Mouse (Mus musculus) CH12.LX (cell line): ENCODE results near the gene Serpinb1c.

Experiments used
- CTCF ChIP-seq, 2 experiments: IDR thresholded peaks in 1 of 2; conservative IDR thresholded peaks in 1 of 2; 2 replicates each; pipeline ENCODE4 v1.5.1; 2011 to 2012; ENCODE audit warnings: low read depth in 2 of 2, low read length in 2 of 2, improper control_type of control experiment in 1 of 2, inconsistent platforms in 1 of 2, mild to moderate bottlenecking in 1 of 2, moderate library complexity in 1 of 2
- HCFC1 ChIP-seq: IDR thresholded peaks from 2 replicates; pipeline ENCODE4 v1.6.1; 2012; ENCODE audit warnings: low read depth, mild to moderate bottlenecking, inconsistent platforms, low read length, improper control_type of control experiment
- JUND ChIP-seq: conservative IDR thresholded peaks from 2 replicates; pipeline ENCODE4 v1.6.1; 2011; ENCODE audit warnings: low read depth, low read length, improper control_type of control experiment
- POLR2A ChIP-seq: IDR thresholded peaks from 2 replicates; pipeline ENCODE4 v1.6.1; 2011; ENCODE audit warnings: low read depth, mild to moderate bottlenecking, improper control_type of control experiment, low read length
- ZC3H11A ChIP-seq: IDR thresholded peaks from 2 replicates; pipeline ENCODE4 v1.6.1; 2012; ENCODE audit warnings: low read depth, mild to moderate bottlenecking, inconsistent platforms, low read length, improper control_type of control experiment
- ZMIZ1 ChIP-seq: IDR thresholded peaks from 2 replicates; pipeline ENCODE4 v1.6.1; 2012; ENCODE audit warnings: low read depth, mild to moderate bottlenecking, inconsistent platforms, low read length, improper control_type of control experiment

GRCm38 (mm10) chr13:32866484-32866883, 31.5 kb downstream of the Serpinb1c start:
- peak; percentile 84 to 87 for TF ChIP-seq CTCF (conservative IDR thresholded peaks at IDR 0.05 in 1 of 2, IDR thresholded peaks at IDR 0.05 in 1 of 2; ENCODE audit: low read depth in 2 of 2, low read length in 2 of 2)
- no peak for TF ChIP-seq ZC3H11A
- no peak for TF ChIP-seq ZMIZ1
- TF ChIP-seq POLR2A = no peak
- no peak for TF ChIP-seq HCFC1
- no peak for TF ChIP-seq JUND
